10 mouse cellular contexts compared by ENCODE assay signal in genomic region chr17:12300127-12300675, GRCm38 (mm10). TPM values are rescaled to one million over a fixed set of nuclear protein-coding genes. Genes with fewer than 3 reads are reported as not detected.
DNase-seq lines count a peak whose midpoint lies in the region; ATAC-seq and TF ChIP-seq lines count a peak whose summit lies in the region.
"Had no signal": no experiment of that assay in that cellular context is flagged by ENCODE, and none has a peak within 500 bp of the region (broad histone marks: within the 10 kb centered on the region; RNA-seq: fewer than 3 reads in every experiment).

No protein-coding gene starts in this region.

- no peak overlapping the region for H3K9ac ChIP-seq in kidney, embryonic 16.5 days (replicated peaks; ENCODE audit: low read length)
- H3K9ac ChIP-seq in stomach, postnatal 0 days (ENCODE audit: low read length), result peak overlapping the region; percentile 18; the same call in 1 of the 2 replicates

- no peak overlapping the region for H3K27ac ChIP-seq in kidney, adult 2 months (ENCODE audit: insufficient read depth, low read depth, low read length)
- H3K27ac ChIP-seq in kidney, embryonic 16.5 days (ENCODE audit: low read length), result no peak overlapping the region
- H3K27ac ChIP-seq in stomach, postnatal 0 days (replicated peaks), result peak overlapping the region; percentile 85

- 64% methylated on average over 14 of the region's 14 CpGs for WGBS in kidney, adult 2 months
- WGBS in kidney, embryonic 16.5 days, result 84% methylated on average over 14 of the region's 14 CpGs
- WGBS in stomach, postnatal 0 days, result 43% methylated on average over 14 of the region's 14 CpGs

- H3K9me3 ChIP-seq in kidney, embryonic 16.5 days (ENCODE audit: low read length), result no peaks in the 10 kb centered on the region
- H3K9me3 ChIP-seq in stomach, postnatal 0 days (ENCODE audit: control insufficient read depth, low read length), result no peaks in the 10 kb centered on the region
- H3K9me3 ChIP-seq: G1E had no signal

- no peaks in the 10 kb centered on the region for H3K36me3 ChIP-seq in kidney, adult 2 months (ENCODE audit: control insufficient read depth, insufficient read depth, low read length)
- no peaks in the 10 kb centered on the region for H3K36me3 ChIP-seq in kidney, embryonic 16.5 days (ENCODE audit: insufficient read depth, low read length)
- no peaks in the 10 kb centered on the region for H3K36me3 ChIP-seq in stomach, postnatal 0 days (ENCODE audit: control insufficient read depth, insufficient read depth, low read length)

- no peak overlapping the region for H3K4me2 ChIP-seq in kidney, embryonic 16.5 days (replicated peaks; ENCODE audit: low read depth, low read length)
- H3K4me2 ChIP-seq in stomach, postnatal 0 days (replicated peaks; ENCODE audit: low read depth), result peak overlapping the region; percentile 30

- TF ChIP-seq POLR2A in kidney, adult 2 months (IDR thresholded peaks at IDR 0.05; ENCODE audit: low read depth, low read length), result no peak

- no peaks in the 10 kb centered on the region for H3K27me3 ChIP-seq in kidney, adult 2 months (replicated peaks; ENCODE audit: control insufficient read depth, insufficient read depth, low read length)
- no peaks in the 10 kb centered on the region for H3K27me3 ChIP-seq in kidney, embryonic 16.5 days (ENCODE audit: insufficient read depth, low read length)
- H3K27me3 ChIP-seq in stomach, postnatal 0 days (ENCODE audit: control insufficient read depth, insufficient read depth, low read length), result no peaks in the 10 kb centered on the region

- TF ChIP-seq EP300 in stomach, postnatal 0 days (optimal IDR thresholded peaks at IDR 0.05), result no peak

- DNase-seq in cerebellum, adult 9-10 months, result peak; percentile 50
- no peak for DNase-seq in cerebellum, adult 11 months
- peak; percentile 59 for DNase-seq in kidney, adult 2 months
- DNase-seq in urinary bladder, adult 2 months (ENCODE audit: low spot score), result peak; percentile 19
- no peak for DNase-seq in urinary bladder, postnatal 36 days (ENCODE audit: low spot score in 2 of 2)
- peak; percentile 77 for DNase-seq in stomach, postnatal 0 days (ENCODE audit: low spot score)
- DNase-seq in retina, postnatal 1 day, result no peak
- DNase-seq: layer of hippocampus, adult 9-11 months had no signal

- peaks cover 26% of the 10 kb centered on the region for H3K4me1 ChIP-seq in kidney, adult 2 months (ENCODE audit: control insufficient read depth, insufficient read depth, low read length)
- peaks cover 15% of the 10 kb centered on the region for H3K4me1 ChIP-seq in kidney, embryonic 16.5 days (ENCODE audit: insufficient read depth, low read length)
- H3K4me1 ChIP-seq in stomach, postnatal 0 days (replicated peaks; ENCODE audit: control insufficient read depth, insufficient read depth), result peaks cover 14% of the 10 kb centered on the region

- no peak overlapping the region for H3K4me3 ChIP-seq in kidney, adult 2 months (ENCODE audit: insufficient read depth, low read depth, low read length)
- no peak overlapping the region for H3K4me3 ChIP-seq in kidney, embryonic 16.5 days (ENCODE audit: low read length)
- no peak overlapping the region for H3K4me3 ChIP-seq in stomach, postnatal 0 days (ENCODE audit: low read depth, low read length)

- TF ChIP-seq CTCF in kidney, adult 2 months (conservative IDR thresholded peaks at IDR 0.05; ENCODE audit: insufficient read depth, insufficient read length, low read depth, low read length), result no peak
- TF ChIP-seq CTCF in stomach, postnatal 0 days (IDR thresholded peaks at IDR 0.05; ENCODE audit: low read depth), result no peak

- ATAC-seq in kidney, embryonic 16.5 days (ENCODE audit: low FRiP score, low TSS enrichment), result no peak
- ATAC-seq in stomach, postnatal 0 days (ENCODE audit: low FRiP score, low TSS enrichment), result peak; percentile 64

RNA-seq across cellular contexts. Expression of gene Map3k4, which starts 18.4 kb away (rescaled TPM):
- 17.6 and 26.2 TPM in 2 replicates for polyA plus RNA-seq in kidney, adult 2 months (2012; rRNA removed)
- polyA plus RNA-seq in kidney, embryonic 16.5 days (2015; fragmentation: Nextera tagmentation; extraction: Ambion mirVana), result 36.0 and 38.8 TPM in 2 replicates
- 14.3 and 21.8 TPM in 2 replicates for polyA plus RNA-seq in urinary bladder, adult 2 months (2012; rRNA removed)
- 25.8 and 35.6 TPM in 2 replicates for polyA plus RNA-seq in stomach, postnatal 0 days (2015; fragmentation: Nextera tagmentation; extraction: Ambion mirVana)

Comparison
In these comparisons a context has a peak if more than half of its experiments do, and no peak if none do; other contexts are left out.
1. DNase-seq: peak in cerebellum, adult 9-10 months (single experiment), kidney, adult 2 months (single experiment), urinary bladder, adult 2 months (single experiment) and stomach, postnatal 0 days (single experiment); none in cerebellum, adult 11 months (single experiment), urinary bladder, postnatal 36 days (0 of 2) and retina, postnatal 1 day (single experiment).